Mouse (Mus musculus) heart, adult 2 months (tissue): Measurements from ENCODE around the gene Bcar3. TPM values are rescaled to one million over a fixed set of nuclear protein-coding genes. Genes with fewer than 3 reads are reported as not detected.

Experiments used
- DNase-seq, 2 experiments: peaks; one replicate each; pipeline ENCODE4 v3.0.0; 2021
- H3K27ac ChIP-seq: fragments of 200-600 bp; 2 replicates; pipeline ENCODE4 v1.8.1; 2022
- H3K27me3 ChIP-seq: fragments of 200-500 bp; 2 replicates; pipeline ENCODE4 v1.6.1; 2012; ENCODE audit warnings: mild to moderate bottlenecking, low read length, inconsistent platforms, mixed read lengths; ENCODE audit not compliant: control insufficient read depth, insufficient read depth
- H3K36me3 ChIP-seq: fragments of 200-500 bp; 2 replicates; pipeline ENCODE4 v1.6.1; 2012; ENCODE audit warnings: low read length, inconsistent platforms; ENCODE audit not compliant: control insufficient read depth, insufficient read depth
- H3K4me1 ChIP-seq: fragments of 200-500 bp; 2 replicates; pipeline ENCODE4 v1.6.1; 2011; ENCODE audit warnings: low read length; ENCODE audit not compliant: control insufficient read depth, insufficient read depth
- H3K4me3 ChIP-seq: fragments of 200-600 bp; 2 replicates; pipeline ENCODE4 v1.8.1; 2022
- H3K79me2 ChIP-seq: fragments of 200-500 bp; replicated peaks from 2 replicates; pipeline ENCODE4 v1.6.1; 2012; ENCODE audit warnings: mild to moderate bottlenecking, inconsistent platforms, low read length, moderate library complexity, mixed read lengths; ENCODE audit not compliant: control insufficient read depth, insufficient read depth
- H3K9ac ChIP-seq: fragments of 200-500 bp; 2 replicates; pipeline ENCODE4 v1.6.1; 2012; ENCODE audit warnings: low read depth, mild to moderate bottlenecking, control low read depth, inconsistent platforms, low read length, mixed read lengths
- CTCF ChIP-seq: fragments of 200-600 bp; IDR thresholded peaks from 2 replicates; pipeline ENCODE4 v1.8.1; 2022; ENCODE audit warnings: antibody characterized with exemption, mild to moderate bottlenecking, moderate library complexity
- EP300 ChIP-seq: fragments of 200-500 bp; IDR thresholded peaks from 2 replicates; pipeline ENCODE4 v1.6.1; 2011; ENCODE audit warnings: low read depth, low read length, control low read depth; ENCODE audit not compliant: insufficient read depth
- POLR2A ChIP-seq: fragments of 200-500 bp; IDR thresholded peaks from 2 replicates; pipeline ENCODE4 v1.6.1; 2011; ENCODE audit warnings: mild to moderate bottlenecking, low read depth, low read length, control low read depth; ENCODE audit not compliant: insufficient read depth
- WGBS: fragments of 180-500 bp; shearing (Covaris S2); methylation state at CpG from one replicate; pipeline ENCODE4 v1.1.7; 2018; 5-methylcytosine and 5-hydroxymethylcytosine counted together
- intact Hi-C: fragments of 180-260 bp; cut with DNase I; formaldehyde crosslinking; loops from one replicate; pipeline ENCODE4 v1.15.1; 2025
- polyA plus RNA-seq: library from polyadenylated mRNA; depleted of rRNA; stranded (reverse); fragments of >200 nt; gene quantifications from 2 replicates; pipeline ENCODE4 v1.2.3, GENCODE M21; 2012
- total RNA-seq, 2 experiments: library from RNA; stranded (reverse); gene quantifications; 2 replicates each; pipeline ENCODE4 v1.2.3; 2021

The Bcar3 gene
- total and polyA plus RNA-seq, 3 experiments = 4.7 to 10.2 (median 7.5) TPM

DNA sequence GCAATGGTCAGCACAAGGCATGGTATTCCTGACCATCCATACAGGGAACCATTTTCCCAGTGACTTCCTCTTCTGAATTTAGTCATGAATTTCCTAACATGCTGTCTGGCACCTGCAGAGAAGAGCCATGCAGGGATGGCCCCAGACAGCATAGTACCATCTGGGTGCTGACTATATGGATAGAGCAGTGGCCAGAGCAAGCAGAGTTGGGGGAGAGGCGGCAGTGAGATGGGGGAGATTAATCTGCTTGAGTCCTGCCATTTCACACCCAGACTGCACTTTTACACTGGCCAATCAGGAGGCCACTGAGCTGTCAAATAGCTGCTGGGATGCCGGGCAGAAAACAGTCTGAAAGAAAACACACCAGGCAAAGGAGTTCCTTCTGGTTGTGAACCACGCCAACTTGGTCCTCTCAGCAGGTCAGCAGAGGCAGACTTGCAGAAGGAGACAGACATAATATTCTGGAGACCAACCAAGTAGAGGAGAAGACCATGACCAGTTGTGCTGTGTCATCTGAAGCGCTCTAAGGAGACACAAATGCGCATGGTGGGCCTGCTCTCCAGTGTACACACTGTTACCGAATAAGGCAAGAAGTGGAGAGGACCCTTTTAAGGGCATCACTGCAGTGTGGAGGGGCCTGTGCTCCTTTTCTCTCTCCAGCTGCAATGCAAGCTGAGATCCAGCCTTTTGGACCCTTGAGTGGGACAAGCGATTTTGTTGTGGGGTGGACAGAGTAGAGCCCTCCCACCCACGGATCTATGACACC lies 242.2 kb downstream of the Bcar3 start:
- no peak for DNase-seq
- no peaks in the 10 kb centered on the region for H3K79me2 ChIP-seq
- TF ChIP-seq EP300 (no peak), POLR2A (no peak), CTCF (no peak)
- WGBS = 87% methylated on average over 8 of the region's 8 CpGs
- H3K27ac ChIP-seq = no peak overlapping the region
- no peaks in the 10 kb centered on the region for H3K4me1 ChIP-seq
- H3K4me3 ChIP-seq = no peak overlapping the region
- H3K36me3 ChIP-seq = no peaks in the 10 kb centered on the region
- H3K9ac ChIP-seq = no peak overlapping the region
- intact Hi-C loops = no loop called here
- H3K27me3 ChIP-seq = no peaks in the 10 kb centered on the region

DNA sequence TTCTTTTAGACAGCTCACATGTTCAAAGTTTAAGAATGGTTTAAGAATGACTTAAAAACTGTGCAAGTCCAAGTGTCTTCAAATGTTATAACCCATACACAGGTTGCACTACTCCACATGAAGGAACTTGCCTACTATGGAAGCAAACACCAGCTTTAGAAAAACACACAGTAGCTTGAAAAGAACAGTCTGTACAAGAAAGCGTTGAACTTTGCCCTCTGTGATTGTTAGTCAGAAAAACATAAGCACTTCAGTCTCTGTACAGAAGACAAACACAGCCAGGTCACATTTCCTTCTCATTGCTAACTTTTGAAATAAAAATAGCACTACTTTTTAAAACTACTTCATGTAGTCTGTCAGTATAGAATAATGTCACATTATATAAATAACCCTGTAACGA lies 244.9 kb downstream of the Bcar3 start:
- H3K36me3 ChIP-seq = no peaks in the 10 kb centered on the region
- intact Hi-C loops = no loop called here
- no peak overlapping the region for H3K27ac ChIP-seq
- H3K27me3 ChIP-seq = no peaks in the 10 kb centered on the region
- H3K4me3 ChIP-seq = no peak overlapping the region
- 84% methylated on average over 2 of the region's 2 CpGs for WGBS
- H3K4me1 ChIP-seq = no peaks in the 10 kb centered on the region
- no peak overlapping the region for H3K9ac ChIP-seq
- no peaks in the 10 kb centered on the region for H3K79me2 ChIP-seq
- DNase-seq = no peak
- TF ChIP-seq POLR2A = no peak

DNA sequence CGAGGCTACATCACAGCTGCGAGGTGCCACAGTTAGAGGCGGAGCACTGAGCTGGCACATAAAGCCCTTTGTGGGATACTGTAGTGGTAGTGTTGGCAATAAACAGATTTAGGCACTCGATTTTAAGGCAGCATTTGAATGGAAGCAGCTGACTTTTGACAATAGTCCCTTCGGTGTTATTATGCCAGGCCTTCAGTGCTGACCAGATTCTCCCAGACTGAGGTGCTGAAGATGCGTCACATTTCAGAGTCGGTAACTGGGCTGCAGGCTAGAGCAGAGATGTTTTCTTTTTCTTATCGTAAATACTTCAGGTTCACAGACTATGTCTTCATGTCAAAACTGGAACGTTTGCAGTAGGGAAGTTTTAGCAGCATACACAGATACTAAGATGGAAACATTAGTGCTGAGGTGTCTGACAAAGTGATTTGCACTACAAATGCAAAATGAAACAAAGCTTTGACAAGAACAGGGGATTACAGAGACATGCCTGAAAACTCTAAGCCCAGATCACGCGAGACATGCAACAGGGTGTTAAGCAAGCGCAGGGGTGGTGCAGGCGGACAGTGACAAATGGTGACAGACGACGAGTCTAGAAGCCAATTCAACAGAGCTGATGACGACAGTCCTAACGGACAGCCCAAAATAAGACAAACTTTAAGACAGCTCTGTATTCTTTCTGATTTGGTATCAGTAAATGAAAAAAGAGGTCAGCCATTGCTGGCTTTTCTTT lies 246.2 kb downstream of the Bcar3 start:
- Histone ChIP-seq H3K27ac (no peak overlapping the region), H3K36me3 (no peaks in the 10 kb centered on the region), H3K4me3 (no peak overlapping the region), H3K9ac (no peak overlapping the region), H3K4me1 (no peaks in the 10 kb centered on the region), H3K79me2 (no peaks in the 10 kb centered on the region), H3K27me3 (no peaks in the 10 kb centered on the region)
- 87% methylated on average over 17 of the region's 17 CpGs for WGBS
- TF ChIP-seq POLR2A (no peak), EP300 (no peak), CTCF (no peak)
- DNase-seq = no peak
- intact Hi-C loops = no loop called here

DNA sequence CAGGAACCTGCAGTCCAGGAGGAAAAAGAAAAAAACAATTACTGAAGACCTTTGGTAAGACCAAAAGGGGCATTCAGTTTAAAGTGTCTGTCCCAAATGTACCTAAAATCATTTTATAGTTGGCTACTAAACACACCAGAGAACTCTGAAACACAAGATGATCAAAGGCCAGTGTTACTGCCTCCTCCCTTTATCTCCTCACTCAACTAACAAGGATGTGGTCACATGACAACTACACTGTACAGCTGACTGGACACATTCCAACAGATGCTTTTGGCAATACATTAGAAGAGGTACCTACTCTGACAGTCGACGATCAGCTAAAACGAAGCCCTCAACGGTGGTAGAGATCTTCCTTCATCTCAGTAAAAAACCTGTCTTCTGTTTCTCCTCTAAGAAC lies 247.0 kb downstream of the Bcar3 start:
- no peaks in the 10 kb centered on the region for H3K36me3 ChIP-seq
- WGBS = 60% methylated on average over 4 of the region's 4 CpGs

DNA sequence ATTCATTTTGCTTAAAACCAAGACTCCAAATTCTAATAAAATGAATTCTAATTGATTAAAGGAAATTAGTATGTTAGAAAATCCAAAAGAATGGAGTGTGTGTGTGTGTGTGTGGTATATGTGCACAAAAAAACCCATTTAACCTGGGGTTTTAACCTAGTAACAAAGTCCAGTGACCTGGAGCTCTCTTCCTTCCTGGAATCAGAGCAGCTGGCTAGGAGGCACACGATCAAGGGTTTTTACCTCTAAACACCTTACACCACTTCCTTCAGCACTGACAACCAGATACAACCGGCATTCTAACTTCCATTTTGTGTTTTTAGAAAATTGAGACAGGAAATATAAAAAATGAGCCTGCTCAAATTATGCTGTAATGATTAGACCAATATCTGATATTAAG lies 251.4 kb downstream of the Bcar3 start:
- Histone ChIP-seq H3K79me2 (no peaks in the 10 kb centered on the region), H3K27me3 (no peaks in the 10 kb centered on the region), H3K4me3 (no peak overlapping the region), H3K4me1 (no peaks in the 10 kb centered on the region), H3K27ac (no peak overlapping the region), H3K36me3 (no peaks in the 10 kb centered on the region; the same call in 1 of the 2 replicates), H3K9ac (no peak overlapping the region)
- intact Hi-C loops = loop anchor here (5.0 kb wide), 1 partner anchor 72 kb away; the partner anchor contains the start of gene Fnbp1l
- 59% methylated on average over 2 of the region's 2 CpGs for WGBS
- TF ChIP-seq CTCF (no peak), POLR2A (no peak), EP300 (no peak)
- DNase-seq = no peak

More for the DNA sequence above, 247.0 kb downstream of the Bcar3 start:
- Histone ChIP-seq H3K4me1 (no peaks in the 10 kb centered on the region), H3K4me3 (no peak overlapping the region), H3K79me2 (no peaks in the 10 kb centered on the region), H3K9ac (no peak overlapping the region), H3K27ac (no peak overlapping the region), H3K27me3 (no peaks in the 10 kb centered on the region)
- no peak for TF ChIP-seq POLR2A
- TF ChIP-seq EP300 = no peak
- no peak for TF ChIP-seq CTCF
- DNase-seq = no peak
- intact Hi-C loops = no loop called here

DNA sequence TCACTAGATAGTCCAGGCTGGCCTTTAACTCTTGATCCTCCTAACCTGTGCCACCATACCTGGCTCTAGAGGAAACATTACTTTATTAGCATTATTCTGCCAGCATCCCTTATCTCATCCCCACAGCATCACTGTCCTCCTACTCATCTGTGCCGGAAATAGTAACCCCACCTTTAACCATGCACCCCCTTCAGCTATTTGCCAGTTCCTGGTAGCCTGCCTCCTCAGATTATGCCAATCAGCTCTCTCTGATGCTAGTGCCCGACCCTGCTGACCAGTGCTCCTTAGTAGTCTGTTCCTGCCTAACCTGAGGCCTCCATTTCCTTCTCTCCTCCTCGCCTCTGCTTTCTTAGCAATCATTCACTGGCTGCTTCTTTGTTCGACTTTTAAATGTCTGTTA lies 253.5 kb downstream of the Bcar3 start:
- intact Hi-C loops = loop anchor here (5.0 kb wide), 1 partner anchor 70 kb away; the partner anchor contains the start of gene Fnbp1l
- H3K36me3 ChIP-seq = no peaks in the 10 kb centered on the region; the same call in 1 of the 2 replicates
- H3K4me1 ChIP-seq = no peaks in the 10 kb centered on the region
- no peaks in the 10 kb centered on the region for H3K27me3 ChIP-seq
- H3K27ac ChIP-seq = no peak overlapping the region
- H3K9ac ChIP-seq = no peak overlapping the region
- H3K4me3 ChIP-seq = no peak overlapping the region
- TF ChIP-seq CTCF (no peak), POLR2A (no peak), EP300 (no peak)
- DNase-seq = no peak
- 68% methylated on average over 4 of the region's 4 CpGs for WGBS
- no peaks in the 10 kb centered on the region for H3K79me2 ChIP-seq
